Mouse (Mus musculus) liver, embryonic 14.5 days (tissue): Measurements from ENCODE around the gene Unc13d.

Experiments
- CTCF ChIP-seq: IDR thresholded peaks from 2 replicates; pipeline ENCODE4 v1.5.1; 2016; ENCODE audit warnings: antibody characterized with exemption, low read depth, control low read depth
- EP300 ChIP-seq: IDR thresholded peaks from 2 replicates; pipeline ENCODE4 v1.6.1; 2016; ENCODE audit warnings: antibody characterized with exemption, low read depth

DNA sequence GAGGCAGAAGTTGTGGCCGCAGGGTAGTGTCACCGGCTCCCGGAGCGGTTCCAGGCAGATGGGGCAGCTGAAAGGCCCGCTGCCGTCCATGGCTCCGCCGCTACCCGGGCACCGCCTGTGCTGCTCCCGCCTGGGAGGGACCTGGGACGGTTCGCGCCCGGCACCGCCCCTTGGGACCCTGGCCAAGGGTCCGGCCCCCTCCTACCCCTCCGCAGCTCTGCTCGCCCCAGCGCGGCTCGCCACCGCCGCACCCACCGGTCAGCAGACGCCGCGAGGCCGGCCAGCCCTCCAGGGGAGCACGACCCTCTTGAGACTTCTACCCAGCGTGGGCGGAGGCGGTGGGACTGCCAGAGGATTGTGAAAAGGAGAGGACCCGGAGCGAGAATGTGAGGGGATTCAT is 32.4 kb upstream of the Unc13d start:
- no peak for TF ChIP-seq EP300
- TF ChIP-seq CTCF = no peak
